Mouse (Mus musculus) CH12F3 (cell line): ENCODE results near the gene Fbxo41.

Experiments used
- in situ Hi-C: fragments of 300-500 bp; cut with MboI; formaldehyde crosslinking; loops from 2 replicates; pipeline ENCODE4 v1.14.3; 2020; ENCODE audit warnings: low sequenced_read_pairs

Gene Fbxo41

DNA sequence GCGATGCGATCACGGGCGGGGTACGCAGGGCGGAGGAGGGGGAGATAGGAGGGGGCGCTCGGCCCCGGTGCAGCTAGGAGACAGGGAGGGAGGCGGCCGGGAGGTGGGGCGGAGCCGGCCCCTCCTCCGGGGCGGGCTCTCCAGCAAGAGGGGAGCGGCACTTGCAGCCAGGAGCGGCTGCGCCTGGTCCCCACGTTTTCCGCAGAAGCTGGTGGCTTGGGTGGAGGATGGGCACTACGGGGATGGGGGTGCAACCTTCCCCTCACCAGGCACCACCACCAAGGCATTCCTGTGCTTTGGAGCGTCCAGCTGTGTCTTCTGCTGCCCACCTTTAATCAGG lies at the start of gene Fbxo41:
Gene Fbxo41, minus strand, starts transcription at position 84 of the 340 bp plus-strand sequence.
- in situ Hi-C loops, result no loop called here

DNA sequence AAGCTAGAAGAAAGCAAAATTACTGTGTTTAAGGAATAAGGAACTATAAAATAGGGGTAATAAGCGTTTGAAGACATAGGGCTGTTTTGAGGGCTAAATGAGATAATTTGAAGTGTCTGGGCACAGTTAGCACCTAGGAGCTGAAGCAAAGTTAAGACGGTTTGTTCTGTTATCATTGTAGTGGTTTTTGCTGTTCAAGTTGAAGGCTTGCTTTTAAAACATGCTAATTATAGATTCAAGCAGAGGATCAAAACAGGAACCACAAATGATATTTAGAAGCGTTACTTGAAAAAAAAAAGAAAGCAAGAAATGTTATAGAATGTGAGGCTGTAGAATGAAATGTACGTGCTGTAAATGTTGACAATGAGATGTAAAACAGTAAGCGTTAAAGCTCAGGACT lies 44.8 kb upstream of the Fbxo41 start:
- in situ Hi-C loops, result no loop called here

DNA sequence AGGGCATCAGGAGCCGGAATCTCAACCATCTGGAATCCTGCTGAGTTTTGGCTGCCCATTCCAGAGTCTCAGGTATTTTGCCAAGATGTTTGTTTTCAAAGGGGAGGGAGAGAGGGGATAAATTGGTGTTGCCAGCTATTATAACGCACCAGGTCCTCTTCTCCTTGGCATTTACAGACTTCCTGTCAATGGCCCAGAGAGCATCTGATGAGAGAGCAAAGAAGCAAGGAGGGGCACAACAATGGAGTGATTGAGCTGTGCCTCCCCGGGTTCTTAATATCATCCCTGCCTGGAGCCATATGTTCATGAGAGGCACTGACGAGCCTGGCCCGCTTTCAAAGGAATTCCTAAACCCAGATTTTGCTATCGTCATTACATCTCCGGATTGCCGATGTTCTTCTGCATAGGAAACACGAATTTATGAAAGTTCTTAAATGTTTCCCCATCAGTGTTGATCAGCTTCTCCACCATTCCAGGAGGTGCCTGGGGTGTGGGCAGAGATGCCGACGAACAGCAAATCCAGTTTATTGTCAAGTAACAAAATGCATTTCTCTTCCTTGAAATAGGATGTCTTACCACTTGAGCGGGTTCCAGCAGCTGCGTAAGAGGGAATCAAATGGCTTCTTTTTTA lies 41.6 kb upstream of the Fbxo41 start:
- in situ Hi-C loops, result no loop called here

DNA sequence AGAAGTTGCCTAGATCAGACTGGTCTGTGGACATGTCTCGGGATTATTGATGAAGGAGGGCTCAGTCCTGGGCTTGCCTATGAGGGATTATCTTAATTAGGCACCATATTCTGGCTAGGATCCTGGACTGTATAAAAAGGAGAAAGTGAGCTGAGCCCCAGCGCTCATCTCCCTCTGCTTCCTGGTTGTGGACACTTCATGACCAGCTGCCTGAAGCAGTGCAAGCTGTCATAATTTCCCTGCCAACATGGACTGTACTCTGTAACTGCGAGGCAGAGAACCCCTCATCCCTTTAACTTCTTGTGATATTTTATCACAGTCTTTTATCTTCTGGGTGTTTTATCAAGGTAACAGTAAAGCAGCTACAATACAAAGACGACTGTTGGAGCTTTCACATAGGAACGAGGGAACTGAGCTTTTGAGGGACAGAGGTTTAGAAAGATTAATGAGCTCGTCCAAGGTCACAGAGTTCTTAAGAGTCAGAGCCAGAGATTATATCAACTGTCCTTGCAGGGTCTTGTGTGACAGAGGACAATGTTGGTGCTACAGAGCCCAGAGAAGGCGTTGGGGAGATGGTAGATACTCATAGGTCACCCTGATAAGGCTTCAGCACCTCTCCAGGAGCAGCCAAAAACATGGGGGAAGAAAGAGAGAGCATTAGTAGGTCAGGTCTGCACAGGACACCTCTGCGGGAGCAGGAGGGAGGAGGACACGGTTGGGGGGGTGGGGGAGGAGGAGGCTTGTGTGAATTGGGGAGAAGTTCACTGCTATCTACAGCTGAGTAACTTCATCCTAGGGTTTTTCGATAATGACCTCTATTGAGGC lies 40.8 kb upstream of the Fbxo41 start:
- in situ Hi-C loops, result no loop called here

DNA sequence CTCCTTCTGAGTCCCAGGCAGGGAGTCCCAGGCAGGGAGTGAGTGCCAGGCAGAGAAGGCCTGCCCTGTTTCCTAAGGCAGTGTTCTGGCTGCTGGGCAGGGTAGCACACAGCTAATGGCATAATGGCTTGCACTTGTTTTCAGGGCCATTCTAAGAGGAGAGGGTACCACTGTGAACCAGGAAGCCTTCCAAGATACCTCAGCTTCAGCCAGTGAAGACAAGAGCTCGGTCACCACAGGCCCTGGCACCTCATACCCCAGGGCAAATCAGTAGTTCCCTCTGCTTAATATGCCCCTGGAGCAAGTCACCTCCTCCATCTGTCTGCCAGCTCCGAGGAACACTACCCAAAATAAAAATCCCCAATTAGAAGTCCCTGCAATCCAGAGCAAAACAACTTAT lies 20.0 kb upstream of the Fbxo41 start:
- in situ Hi-C loops, result no loop called here

DNA sequence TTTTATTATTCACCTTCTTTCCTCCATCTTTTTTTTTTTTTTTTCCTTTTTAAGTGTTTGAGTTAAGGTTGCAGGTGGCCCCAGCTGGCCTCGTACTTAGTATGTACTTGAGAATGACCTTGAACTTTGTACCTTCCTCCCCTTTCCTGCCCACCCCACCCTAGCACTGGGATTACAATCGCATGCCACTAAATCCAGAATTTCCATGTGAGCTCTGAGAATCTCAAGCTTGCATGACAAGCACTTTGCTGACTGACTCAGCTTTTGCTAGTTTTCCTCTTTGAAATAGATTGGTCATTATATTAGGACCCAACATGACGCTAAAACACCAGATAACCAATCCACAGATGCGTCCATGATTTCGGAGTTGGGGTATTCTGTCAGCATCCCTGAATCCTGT lies 19.2 kb upstream of the Fbxo41 start:
- in situ Hi-C loops, result no loop called here

DNA sequence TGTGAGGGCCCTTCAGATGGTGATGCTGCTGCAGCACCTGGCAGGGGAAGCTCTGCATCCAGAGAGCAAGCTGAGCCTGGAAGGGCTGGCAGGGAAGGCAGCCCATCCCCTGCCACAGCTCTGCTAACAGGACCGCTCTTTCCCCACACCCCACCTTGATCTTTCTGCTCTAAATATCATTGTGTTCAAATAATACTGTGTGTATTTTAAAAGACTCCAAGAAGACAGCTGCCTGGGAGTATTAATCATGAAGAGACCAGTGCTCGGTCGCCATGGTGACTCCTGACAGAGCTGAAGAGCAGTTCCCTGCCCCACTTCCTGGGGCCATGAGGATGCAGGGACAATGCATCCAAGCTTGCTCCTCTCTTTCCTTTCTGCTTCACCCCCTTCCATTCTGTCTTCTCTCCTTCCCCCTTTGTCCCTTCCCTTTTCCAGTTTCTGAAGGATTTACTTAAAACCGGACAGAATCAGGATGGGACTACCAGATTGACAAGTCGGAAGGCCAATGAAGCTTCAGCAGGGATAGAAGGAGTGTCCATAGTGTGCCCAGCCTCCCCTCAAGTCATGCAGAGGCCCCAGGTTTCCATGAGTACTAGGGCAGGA lies 15.4 kb upstream of the Fbxo41 start:
- in situ Hi-C loops, result no loop called here

DNA sequence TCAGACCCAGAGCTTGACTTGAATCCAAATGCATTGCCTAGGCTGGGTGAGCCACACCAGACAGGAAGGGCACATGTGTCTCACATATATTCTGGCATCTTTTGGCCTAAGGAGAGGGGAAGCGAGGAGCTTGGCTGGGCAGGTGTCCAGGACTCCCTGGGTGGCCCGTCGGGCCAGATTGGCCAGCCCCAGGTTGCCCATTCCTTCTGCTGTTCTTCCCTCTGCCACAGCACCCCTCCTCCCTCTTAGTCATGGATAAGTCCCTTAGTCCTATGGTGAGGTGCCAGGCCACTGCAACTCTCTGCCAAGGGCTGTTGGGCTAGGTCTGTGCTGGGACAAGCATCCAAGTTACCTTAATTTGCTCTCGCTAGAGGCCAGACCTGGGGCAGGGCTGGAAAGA lies 13.1 kb upstream of the Fbxo41 start:
- in situ Hi-C loops, result no loop called here

DNA sequence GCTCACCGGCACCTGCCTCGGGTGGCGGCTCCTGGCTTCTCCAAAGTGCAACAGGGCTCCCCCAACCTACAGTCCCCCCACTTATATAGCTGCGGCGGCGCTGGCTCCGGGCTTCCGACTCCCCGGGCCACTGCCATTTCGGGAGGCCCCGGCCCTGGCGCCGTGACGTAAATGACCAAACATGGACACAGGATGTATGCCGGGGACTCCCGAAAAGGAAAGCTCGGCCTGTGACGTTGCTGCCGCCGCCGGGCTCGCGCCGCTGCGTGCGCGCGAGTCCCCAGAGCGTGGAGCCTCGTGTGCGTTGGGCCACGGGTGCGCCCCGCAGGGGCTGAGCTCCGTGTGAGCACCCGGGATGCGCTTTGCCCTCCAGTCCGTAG lies 10.7 kb upstream of the Fbxo41 start, which contains the start of gene Egr4:
Gene Egr4, minus strand, starts transcription at position 59 of the 380 bp plus-strand sequence.
- in situ Hi-C loops, result no loop called here

DNA sequence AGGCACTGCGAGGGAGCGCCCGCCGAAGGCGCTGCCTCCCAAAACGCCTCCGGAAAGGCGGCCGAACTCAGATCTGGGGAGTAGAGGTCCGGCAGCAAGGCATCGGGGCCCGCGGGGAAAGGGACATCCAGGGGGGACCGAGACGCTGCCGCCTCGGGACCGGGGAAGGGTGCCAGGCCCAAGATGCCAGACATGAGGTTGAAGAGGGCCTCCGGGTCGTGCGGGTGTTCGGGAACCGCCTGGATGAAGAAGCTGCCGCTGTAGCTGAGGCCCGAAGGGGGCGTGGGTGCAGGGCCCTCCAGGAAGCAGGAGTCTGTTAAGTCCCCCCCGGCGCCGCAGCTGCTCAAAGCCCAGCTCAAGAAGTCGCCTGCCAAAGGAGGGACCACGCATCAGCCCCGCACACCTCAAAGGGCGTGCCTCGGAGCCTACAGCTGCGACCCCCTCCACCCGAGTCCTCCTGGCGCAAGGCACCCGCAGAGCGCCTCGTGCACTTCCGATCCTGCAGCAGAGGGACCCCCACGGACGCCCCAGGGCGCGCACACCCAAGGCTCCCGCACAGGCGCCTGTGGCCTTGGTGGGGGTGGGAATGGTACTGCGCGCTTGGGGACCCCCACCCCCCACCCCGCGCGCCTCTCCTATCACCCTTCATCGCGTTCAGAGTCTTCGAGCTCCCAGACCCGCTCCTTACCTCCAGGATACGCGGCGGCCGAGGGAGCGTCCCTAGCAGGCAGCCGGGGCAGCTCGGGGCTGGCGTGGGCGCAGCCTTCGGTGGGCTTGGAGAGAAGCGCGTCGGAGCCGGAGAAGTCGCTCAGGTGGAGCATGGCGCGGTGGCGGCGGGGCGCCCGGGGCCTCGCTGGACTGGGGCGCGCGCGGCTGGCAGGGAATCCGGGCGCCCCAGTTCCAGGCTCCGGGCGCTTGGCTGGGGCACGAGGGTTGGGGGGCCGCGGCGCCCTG lies 10.1 kb upstream of the Fbxo41 start:
- in situ Hi-C loops, result no loop called here

DNA sequence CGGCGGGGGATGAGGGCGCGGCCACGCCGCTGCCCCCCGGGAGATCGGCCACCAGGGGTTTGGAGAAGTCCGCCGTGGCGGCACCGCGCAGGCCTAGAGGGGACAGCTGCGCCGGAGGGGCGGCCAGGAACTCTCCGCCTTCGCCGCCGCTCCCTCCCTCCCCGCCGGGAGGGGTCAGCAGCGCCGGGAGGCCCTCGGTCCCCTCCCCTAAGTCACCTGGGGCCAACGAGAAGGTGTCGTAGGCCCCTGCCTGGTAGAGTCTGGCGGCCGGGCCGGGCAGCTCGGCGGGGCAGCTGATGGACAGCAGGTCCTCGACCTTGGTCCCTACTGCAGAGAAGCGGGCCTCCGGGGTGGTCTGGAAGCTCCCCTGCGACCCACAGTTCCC lies 9.3 kb upstream of the Fbxo41 start:
- in situ Hi-C loops, result no loop called here

DNA sequence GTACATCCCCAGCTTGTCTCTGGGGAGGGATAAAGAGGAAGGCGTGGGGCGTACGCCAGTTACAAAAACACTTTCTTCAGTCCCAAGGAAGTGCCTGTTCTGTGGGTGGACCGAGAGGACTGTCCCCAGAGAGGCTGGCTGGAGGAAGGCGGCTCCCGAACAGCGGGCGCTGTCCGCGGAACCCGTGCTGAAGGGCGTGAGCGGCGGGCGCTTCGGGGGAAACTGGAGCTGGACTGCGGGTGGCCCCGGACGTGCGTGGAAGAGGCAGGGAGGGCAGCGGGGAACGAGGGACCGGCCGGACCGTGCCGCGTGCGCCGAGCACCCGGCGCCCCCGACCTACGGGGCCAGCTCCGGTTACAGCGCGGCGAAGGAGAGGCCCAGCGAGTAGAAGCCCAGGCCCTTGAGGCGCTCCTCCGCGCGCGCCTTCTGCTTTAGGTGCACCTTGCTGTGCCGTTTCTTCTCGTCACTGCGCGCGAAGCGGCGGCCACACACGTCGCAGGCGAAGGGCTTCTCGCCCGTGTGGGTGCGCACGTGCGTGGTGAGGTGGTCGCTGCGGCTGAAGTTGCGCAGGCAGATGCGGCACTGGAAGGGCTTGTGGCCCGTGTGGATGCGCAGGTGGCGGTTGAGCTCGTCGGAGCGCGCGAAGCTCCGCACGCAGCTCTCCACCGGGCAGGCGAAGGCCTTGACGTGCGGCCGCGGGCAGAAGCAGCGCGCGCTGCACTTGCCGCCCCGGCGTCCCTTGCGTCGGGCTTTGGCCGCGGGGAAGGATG lies 8.7 kb upstream of the Fbxo41 start:
- in situ Hi-C loops, result no loop called here

DNA sequence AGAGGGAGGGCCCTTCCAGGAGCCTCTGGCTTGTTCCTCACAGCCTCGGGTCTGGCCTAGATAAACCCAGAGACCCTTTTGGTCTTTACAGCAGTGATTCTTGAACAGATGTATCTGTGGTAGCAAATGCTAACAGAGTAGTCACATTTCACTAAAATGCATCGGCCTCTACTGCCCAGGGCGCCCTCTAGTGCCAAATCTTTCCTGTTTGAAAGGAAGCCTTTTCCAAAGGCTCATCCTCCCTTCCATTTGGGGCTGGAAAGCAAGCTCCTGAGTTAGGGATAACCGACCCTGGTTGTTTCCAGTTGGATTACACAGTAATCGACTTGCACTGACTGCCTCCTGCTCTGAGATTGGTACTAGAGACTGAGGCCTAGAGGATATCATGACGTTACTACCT lies 7.7 kb upstream of the Fbxo41 start:
- in situ Hi-C loops, result no loop called here

DNA sequence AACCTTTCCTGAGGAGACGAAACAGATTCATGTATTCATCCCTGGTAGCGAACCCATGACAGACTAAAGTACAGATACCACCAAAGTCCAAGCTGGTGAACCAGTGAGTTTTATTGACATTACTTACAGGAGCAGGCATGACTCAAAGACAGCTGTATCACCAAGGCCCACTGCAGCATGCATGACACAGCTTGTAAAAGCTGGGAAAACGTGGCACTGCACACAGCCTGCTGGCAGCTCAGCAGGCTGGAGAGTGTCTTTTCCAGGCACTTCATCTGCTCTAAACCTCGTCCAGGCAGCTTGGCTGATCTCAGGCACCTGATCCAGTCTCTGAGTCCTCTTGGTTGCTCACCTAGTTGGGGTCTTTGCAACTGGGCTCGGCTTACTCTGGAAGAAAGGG lies 5.8 kb upstream of the Fbxo41 start:
- in situ Hi-C loops, result no loop called here

DNA sequence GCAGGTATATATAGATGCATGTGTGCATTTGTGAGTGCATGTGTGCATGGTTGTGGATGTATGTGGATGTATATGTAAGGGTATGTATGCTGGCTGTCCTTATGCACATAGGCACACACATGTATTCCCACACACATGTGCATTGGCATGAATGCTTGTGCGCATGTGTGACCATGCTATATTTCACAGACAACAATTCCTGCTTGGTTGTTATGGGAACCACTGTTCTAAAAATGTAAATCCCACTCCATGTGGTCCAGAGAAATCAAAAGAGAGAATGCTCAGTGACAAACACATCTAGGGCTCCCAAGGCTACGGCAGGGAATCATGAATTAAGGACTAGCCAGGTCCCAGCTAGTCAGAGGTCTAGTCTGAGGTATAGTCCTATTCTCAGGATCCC lies 2.1 kb upstream of the Fbxo41 start:
- in situ Hi-C loops, result no loop called here

DNA sequence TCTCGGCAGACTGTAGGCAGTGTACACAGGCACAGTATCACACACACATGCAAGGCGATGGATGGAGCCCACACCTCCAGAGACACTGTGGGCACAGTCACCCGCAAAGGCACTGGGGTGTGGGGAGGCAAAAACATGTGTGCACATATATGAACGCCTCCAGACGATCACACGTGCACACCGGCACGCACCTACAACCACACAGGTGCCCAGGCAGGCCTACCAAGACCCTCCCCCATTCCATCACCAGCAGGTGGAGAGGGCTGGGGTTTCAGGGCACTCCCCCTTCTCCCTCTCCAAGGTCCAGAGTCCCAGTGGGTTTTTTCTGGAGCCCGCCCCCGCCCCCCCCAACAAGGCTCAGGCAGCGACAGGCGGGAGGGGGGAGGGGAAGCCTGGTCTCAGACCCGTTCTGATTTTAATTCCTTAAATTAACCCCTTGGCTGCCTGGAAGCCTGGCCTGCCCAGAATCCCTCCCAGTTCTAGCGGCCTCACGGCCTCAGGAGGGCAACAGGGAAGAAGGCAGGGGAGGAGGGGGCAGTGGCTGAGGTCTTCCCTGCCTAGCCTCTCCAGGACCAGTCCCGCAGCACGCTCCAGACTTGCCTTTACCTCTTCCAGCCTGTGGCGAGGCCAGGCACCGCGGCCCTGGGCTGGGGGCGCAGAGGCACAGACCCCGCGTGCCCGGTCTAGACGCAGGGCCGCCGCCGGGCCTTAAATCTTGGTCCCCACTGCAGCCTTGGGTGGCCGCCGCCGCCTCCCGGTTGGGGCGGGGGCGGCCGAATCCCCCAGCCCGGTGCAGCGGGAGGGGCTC lies 487 bp downstream of the Fbxo41 start:
- in situ Hi-C loops, result no loop called here

DNA sequence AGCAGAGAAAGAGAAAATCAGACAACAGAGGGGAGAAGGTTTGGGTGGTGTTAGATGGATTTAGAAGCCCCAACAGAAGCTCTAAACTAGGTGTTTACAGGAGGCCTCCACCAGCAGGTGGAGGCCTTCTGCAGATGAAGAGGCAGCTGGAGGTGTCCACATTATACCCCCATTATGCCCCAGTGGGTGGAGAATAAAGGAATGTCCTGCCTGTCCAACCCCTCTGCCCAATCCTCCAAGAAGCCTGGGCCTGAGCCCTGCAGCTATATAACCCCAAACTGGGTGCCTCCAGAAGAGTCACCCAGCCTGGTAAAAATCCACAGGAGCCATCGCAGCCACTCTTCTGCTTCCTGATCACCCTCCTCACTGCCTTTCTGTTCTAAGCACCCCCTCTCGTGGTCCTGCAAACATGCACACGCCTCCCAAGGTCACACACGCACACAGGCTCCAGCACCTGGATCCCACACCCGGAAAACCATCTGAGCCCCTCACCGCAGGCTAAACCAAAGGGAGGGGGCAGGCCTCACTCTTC lies 1.2 kb downstream of the Fbxo41 start:
- in situ Hi-C loops, result no loop called here

DNA sequence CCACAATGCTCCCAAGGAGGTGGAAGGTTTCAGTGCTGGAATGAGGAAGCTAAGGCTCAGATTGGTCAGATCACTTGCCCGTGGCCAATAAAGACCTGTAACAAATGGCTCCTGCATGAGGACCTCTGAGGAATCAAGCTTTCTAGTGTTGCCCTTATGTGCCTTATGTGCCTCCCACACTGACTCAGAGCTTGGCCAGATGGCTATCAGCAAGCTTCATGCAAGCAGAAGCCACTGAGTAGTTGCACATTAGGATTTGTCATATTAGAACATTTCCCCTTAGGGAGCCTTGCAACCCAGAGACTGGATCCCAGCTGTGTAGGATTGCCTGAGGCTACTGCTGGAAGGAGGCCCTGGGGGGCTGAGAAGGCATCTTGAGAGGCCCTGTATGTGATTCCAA lies 2.4 kb downstream of the Fbxo41 start:
- in situ Hi-C loops, result no loop called here

DNA sequence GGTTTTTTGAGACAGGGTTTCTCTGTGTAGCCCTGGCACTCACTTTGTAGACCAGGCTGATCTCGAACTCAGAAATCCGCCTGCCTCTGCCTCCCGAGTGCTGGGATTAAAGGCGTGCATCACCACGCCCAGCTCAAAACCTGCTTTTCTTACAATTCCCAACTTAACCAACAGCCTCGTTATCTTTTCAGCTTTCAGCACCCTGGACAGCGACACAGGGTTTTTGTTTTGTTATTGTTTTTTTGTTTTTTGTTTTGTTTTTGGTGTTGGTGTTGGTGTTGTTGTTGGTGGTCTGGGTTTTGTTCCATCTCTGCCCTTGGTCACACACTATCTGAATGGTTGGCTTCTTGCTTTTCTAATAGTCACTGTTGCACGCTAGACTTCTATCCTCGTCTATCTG lies 4.6 kb downstream of the Fbxo41 start:
- in situ Hi-C loops, result no loop called here
